Mouse (Mus musculus): ENCODE measurements at regions not wholly inside any gene's neighbourhood (a gene's known extent, or its start where the extent isn't known, plus 50 kb on each side); places are given as distances from the start of the nearest gene placed in this dataset.

DNA sequence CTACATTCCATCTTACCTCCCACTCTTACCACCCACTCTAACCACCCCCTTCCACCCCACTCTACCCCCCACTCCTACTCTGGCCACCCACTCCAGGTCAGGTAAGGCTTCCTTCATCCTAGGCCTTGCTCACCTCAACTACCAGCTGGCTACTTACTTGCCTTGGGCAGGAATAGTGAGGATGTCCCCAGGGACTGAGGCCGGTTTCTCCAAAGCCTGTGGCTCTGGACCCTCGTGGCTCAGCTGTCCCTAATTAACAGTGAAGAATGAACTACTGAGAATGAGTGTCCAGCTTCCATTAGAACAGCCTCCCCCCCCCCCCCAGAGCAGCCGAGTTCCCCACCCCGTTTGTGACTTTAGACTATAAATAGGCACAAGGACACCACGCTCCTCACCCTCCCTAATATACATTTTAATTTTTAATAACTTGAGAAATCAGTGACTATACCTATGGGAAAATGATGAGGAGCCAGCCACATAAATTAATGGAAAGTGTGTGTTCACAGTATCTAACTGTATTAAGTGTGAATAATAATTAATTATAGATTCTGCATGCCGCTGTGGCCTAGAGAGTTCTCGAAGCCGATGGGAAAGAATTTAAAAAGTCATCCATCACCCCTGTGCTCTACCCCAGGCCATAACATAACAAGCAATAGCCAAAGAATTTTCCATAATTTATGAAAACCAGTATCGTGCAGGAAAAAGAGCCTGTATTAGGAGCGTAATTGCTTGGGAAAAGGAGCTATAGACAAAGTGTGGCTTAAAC, 195.7 kb upstream of the Zfp618 start:
- TF ChIP-seq CTCF (IDR thresholded peaks at IDR 0.05; ENCODE audit: low read depth) = no peak
- no peak for TF ChIP-seq EP300 (IDR thresholded peaks at IDR 0.05; ENCODE audit: low read depth)
